Comparison of ENCODE assay signal across 14 mouse cellular contexts in genomic region chr5:111162857-111163256, GRCm38 (mm10).
A peak's percentile ranks its signal among the peaks of the same experiment; 100 is the strongest.
DNase-seq lines count a peak whose midpoint lies in the region; ATAC-seq and TF ChIP-seq lines count a peak whose summit lies in the region.
"Had no signal": no experiment of that assay in that cellular context is flagged by ENCODE, and none has a peak within 500 bp of the region (broad histone marks: within the 10 kb centered on the region; RNA-seq: fewer than 3 reads in every experiment).

No protein-coding gene starts in this region.

- H3K4me3 ChIP-seq in midbrain, embryonic 10.5 days: no peak overlapping the region
- no peak overlapping the region for H3K4me3 ChIP-seq in midbrain, postnatal 0 days (ENCODE audit: low read depth, low read length)
- no peak overlapping the region for H3K4me3 ChIP-seq in hindbrain, embryonic 10.5 days
- no peak overlapping the region for H3K4me3 ChIP-seq in hindbrain, postnatal 0 days (ENCODE audit: low read length)
- no peak overlapping the region for H3K4me3 ChIP-seq in neural tube, embryonic 14.5 days (ENCODE audit: low read depth, low read length)
- H3K4me3 ChIP-seq in lung, adult 2 months (replicated peaks; ENCODE audit: extremely low read depth, low read depth, low read length): no peak overlapping the region
- H3K4me3 ChIP-seq: embryonic facial prominence, embryonic 12.5 days; liver, embryonic 13.5 days had no signal

- H3K36me3 ChIP-seq in midbrain, embryonic 10.5 days: no peaks in the 10 kb centered on the region
- no peaks in the 10 kb centered on the region for H3K36me3 ChIP-seq in midbrain, postnatal 0 days (ENCODE audit: insufficient read depth, low read length)
- H3K36me3 ChIP-seq in hindbrain, embryonic 10.5 days: no peaks in the 10 kb centered on the region
- H3K36me3 ChIP-seq in hindbrain, postnatal 0 days (ENCODE audit: insufficient read depth, low read length): no peaks in the 10 kb centered on the region
- H3K36me3 ChIP-seq in neural tube, embryonic 14.5 days (ENCODE audit: control insufficient read depth, insufficient read depth, low read length): no peaks in the 10 kb centered on the region
- H3K36me3 ChIP-seq: embryonic facial prominence, embryonic 12.5 days; liver, embryonic 13.5 days had no signal

- peaks cover 3% of the 10 kb centered on the region; the same call in 1 of the 2 replicates for H3K27me3 ChIP-seq in midbrain, embryonic 10.5 days (ENCODE audit: low read depth, poor library complexity, severe bottlenecking)
- H3K27me3 ChIP-seq in midbrain, postnatal 0 days (ENCODE audit: insufficient read depth, low read length): no peaks in the 10 kb centered on the region
- H3K27me3 ChIP-seq in hindbrain, embryonic 10.5 days (ENCODE audit: insufficient read depth, poor library complexity, severe bottlenecking): no peaks in the 10 kb centered on the region; the same call in 1 of the 2 replicates
- H3K27me3 ChIP-seq in hindbrain, postnatal 0 days (ENCODE audit: insufficient read depth, low read length): no peaks in the 10 kb centered on the region
- H3K27me3 ChIP-seq in neural tube, embryonic 14.5 days (ENCODE audit: control insufficient read depth, insufficient read depth, low read length): no peaks in the 10 kb centered on the region
- H3K27me3 ChIP-seq: embryonic facial prominence, embryonic 12.5 days; liver, embryonic 13.5 days; Patski had no signal

- TF ChIP-seq CTCF in midbrain, postnatal 0 days (IDR thresholded peaks at IDR 0.05): no peak
- no peak for TF ChIP-seq CTCF in hindbrain, postnatal 0 days (IDR thresholded peaks at IDR 0.05; ENCODE audit: low read depth)
- no peak for TF ChIP-seq CTCF in lung, adult 2 months (IDR thresholded peaks at IDR 0.05; ENCODE audit: insufficient read depth, low read length)

- intact Hi-C loops in left cerebral cortex, postnatal 36 days (cut with DNase I): no loop called here

- 74% methylated on average over 6 of the region's 6 CpGs for WGBS in midbrain, embryonic 10.5 days
- WGBS in midbrain, postnatal 0 days: 41% methylated on average over 6 of the region's 6 CpGs
- WGBS in hindbrain, embryonic 10.5 days: 70% methylated on average over 6 of the region's 6 CpGs
- WGBS in hindbrain, postnatal 0 days: 55% methylated on average over 6 of the region's 6 CpGs
- 41% methylated on average over 6 of the region's 6 CpGs for WGBS in neural tube, embryonic 14.5 days
- WGBS in lung, adult 2 months: 71% methylated on average over 6 of the region's 6 CpGs

- no peak overlapping the region for H3K4me2 ChIP-seq in midbrain, postnatal 0 days (ENCODE audit: low read depth, low read length, poor library complexity, severe bottlenecking)
- H3K4me2 ChIP-seq in hindbrain, postnatal 0 days (ENCODE audit: low read depth, low read length): no peak overlapping the region
- H3K4me2 ChIP-seq in neural tube, embryonic 14.5 days (ENCODE audit: low read depth, low read length): no peak overlapping the region
- H3K4me2 ChIP-seq: embryonic facial prominence, embryonic 12.5 days; liver, embryonic 13.5 days had no signal

- DNase-seq in midbrain, embryonic 10.5 days (ENCODE audit: low spot score): no peak
- DNase-seq in midbrain, postnatal 0 days (ENCODE audit: low spot score): no peak
- DNase-seq in hindbrain, embryonic 10.5 days (ENCODE audit: low spot score): no peak
- DNase-seq in hindbrain, postnatal 0 days (ENCODE audit: low spot score): no peak
- DNase-seq in left cerebral cortex, postnatal 36 days (ENCODE audit: low spot score in 2 of 2): no peak
- no peak for DNase-seq in lung, adult 2 months
- no peak for DNase-seq in liver
- DNase-seq: cerebellum, adult 8-10 months; kidney, adult 9 months; liver, embryonic 13.5 days; spleen, adult 18-20 months had no signal

- peaks cover 62% of the 10 kb centered on the region for H3K4me1 ChIP-seq in midbrain, embryonic 10.5 days
- peaks cover 27% of the 10 kb centered on the region; the same call in 1 of the 2 replicates for H3K4me1 ChIP-seq in midbrain, postnatal 0 days (ENCODE audit: insufficient read depth, low read length)
- H3K4me1 ChIP-seq in hindbrain, embryonic 10.5 days (replicated peaks): peaks cover 73% of the 10 kb centered on the region
- H3K4me1 ChIP-seq in hindbrain, postnatal 0 days (ENCODE audit: insufficient read depth, low read length): peaks cover 40% of the 10 kb centered on the region
- H3K4me1 ChIP-seq in neural tube, embryonic 14.5 days (ENCODE audit: control insufficient read depth, insufficient read depth, low read length): peaks cover 46% of the 10 kb centered on the region
- peaks cover 8% of the 10 kb centered on the region for H3K4me1 ChIP-seq in lung, adult 2 months (ENCODE audit: control insufficient read depth, insufficient read depth, low read length)

- no peak overlapping the region for H3K9ac ChIP-seq in midbrain, postnatal 0 days (replicated peaks; ENCODE audit: low read length, poor library complexity, severe bottlenecking)
- no peak overlapping the region for H3K9ac ChIP-seq in hindbrain, postnatal 0 days (replicated peaks; ENCODE audit: low read length)
- peak overlapping the region; percentile 18 for H3K9ac ChIP-seq in neural tube, embryonic 14.5 days (replicated peaks; ENCODE audit: low read depth, low read length)
- H3K9ac ChIP-seq: embryonic facial prominence, embryonic 12.5 days; liver, embryonic 13.5 days had no signal

- H3K27ac ChIP-seq in midbrain, embryonic 10.5 days (replicated peaks): peak overlapping the region; percentile 70
- H3K27ac ChIP-seq in midbrain, postnatal 0 days (ENCODE audit: low read depth, low read length): no peak overlapping the region
- peak overlapping the region; percentile 73 for H3K27ac ChIP-seq in hindbrain, embryonic 10.5 days
- H3K27ac ChIP-seq in hindbrain, postnatal 0 days: no peak overlapping the region
- peak overlapping the region; percentile 74; the same call in 1 of the 2 replicates for H3K27ac ChIP-seq in neural tube, embryonic 14.5 days (ENCODE audit: low read depth, low read length)
- H3K27ac ChIP-seq: embryonic facial prominence, embryonic 12.5 days; liver, embryonic 13.5 days had no signal

- no peak for TF ChIP-seq POLR2A in lung, adult 2 months (IDR thresholded peaks at IDR 0.05; ENCODE audit: borderline replicate concordance, extremely low read depth, low read depth, low read length)

- ATAC-seq in midbrain, postnatal 0 days (ENCODE audit: low FRiP score): no peak
- 0 out of 2 replicates have a peak, but pooled peaks have one; percentile 25 for ATAC-seq in hindbrain, postnatal 0 days
- ATAC-seq in neural tube, embryonic 14.5 days (ENCODE audit: low read depth): 0 out of 2 replicates have a peak, but pooled peaks have one; percentile 29
- ATAC-seq: Patski had no signal

- H3K9me3 ChIP-seq in midbrain, embryonic 10.5 days (replicated peaks): no peaks in the 10 kb centered on the region
- H3K9me3 ChIP-seq in midbrain, postnatal 0 days (ENCODE audit: low read length): no peaks in the 10 kb centered on the region
- H3K9me3 ChIP-seq in hindbrain, embryonic 10.5 days: no peaks in the 10 kb centered on the region
- no peaks in the 10 kb centered on the region for H3K9me3 ChIP-seq in hindbrain, postnatal 0 days (ENCODE audit: low read length)
- no peaks in the 10 kb centered on the region for H3K9me3 ChIP-seq in neural tube, embryonic 14.5 days (ENCODE audit: control insufficient read depth, low read length)
- H3K9me3 ChIP-seq: embryonic facial prominence, embryonic 12.5 days; liver, embryonic 13.5 days had no signal

Comparison
In these comparisons a context has a peak if more than half of its experiments do, and no peak if none do; other contexts are left out.
1. H3K27ac ChIP-seq: peak in midbrain, embryonic 10.5 days (single experiment), hindbrain, embryonic 10.5 days (single experiment) and neural tube, embryonic 14.5 days (single experiment); none in midbrain, postnatal 0 days (single experiment) and hindbrain, postnatal 0 days (single experiment).